Mouse (Mus musculus): ENCODE data around the gene Dusp19. TPM values are rescaled to one million over a fixed set of nuclear protein-coding genes. Genes with fewer than 3 reads are reported as not detected.

Dusp19 gene
- polyA plus RNA-seq, 1 experiment from 2014 or later: 19.0 TPM

DNA sequence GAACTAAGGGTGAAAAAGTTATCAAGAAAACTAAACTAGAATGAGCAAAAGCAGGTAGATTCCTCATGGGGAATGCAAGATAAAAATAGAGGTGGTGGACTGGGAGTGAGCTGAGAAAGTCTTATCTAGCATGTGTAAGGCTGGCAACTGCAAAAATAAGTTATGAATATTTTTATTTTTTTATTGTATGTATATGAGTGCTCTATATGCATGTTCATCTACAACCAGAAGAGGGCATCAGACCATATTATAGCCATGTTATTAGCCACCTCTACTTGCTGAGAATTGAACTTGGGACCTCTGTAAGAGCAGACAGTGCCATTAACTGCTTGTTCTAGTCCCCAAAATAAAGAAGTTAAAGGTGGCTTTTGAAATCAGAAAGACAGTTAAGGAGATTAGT, 44.6 kb downstream of the Dusp19 start:
- Histone ChIP-seq H3K27me3 (no peaks in the 10 kb centered on the region), H3K4me1 (no peaks in the 10 kb centered on the region), H3K27ac (replicated peaks) (no peak overlapping the region), H3K9ac (replicated peaks) (no peak overlapping the region), H3K4me3 (no peak overlapping the region), H3K9me3 (no peaks in the 10 kb centered on the region), H3K4me2 (replicated peaks) (no peak overlapping the region), H3K36me3 (peaks cover 23% of the 10 kb centered on the region)
- ATAC-seq (ENCODE audit: low FRiP score, low read depth): no peak

- 97% methylated on average over 2 of the region's 2 CpGs for WGBS
- no peaks in the 10 kb centered on the region for H3K4me1 ChIP-seq
- H3K4me2 ChIP-seq (replicated peaks): no peak overlapping the region
- no peak for ATAC-seq (ENCODE audit: low FRiP score, low read depth)
- no peak overlapping the region for H3K27ac ChIP-seq (replicated peaks)
- H3K9me3 ChIP-seq: no peaks in the 10 kb centered on the region
- no peak overlapping the region for H3K4me3 ChIP-seq
- H3K9ac ChIP-seq (replicated peaks): no peak overlapping the region
- no peaks in the 10 kb centered on the region for H3K27me3 ChIP-seq
- H3K36me3 ChIP-seq: peaks cover 20% of the 10 kb centered on the region
Observed at GRCm38 (mm10) chr2:80662682-80663081, 45.8 kb downstream of the Dusp19 start.

DNA sequence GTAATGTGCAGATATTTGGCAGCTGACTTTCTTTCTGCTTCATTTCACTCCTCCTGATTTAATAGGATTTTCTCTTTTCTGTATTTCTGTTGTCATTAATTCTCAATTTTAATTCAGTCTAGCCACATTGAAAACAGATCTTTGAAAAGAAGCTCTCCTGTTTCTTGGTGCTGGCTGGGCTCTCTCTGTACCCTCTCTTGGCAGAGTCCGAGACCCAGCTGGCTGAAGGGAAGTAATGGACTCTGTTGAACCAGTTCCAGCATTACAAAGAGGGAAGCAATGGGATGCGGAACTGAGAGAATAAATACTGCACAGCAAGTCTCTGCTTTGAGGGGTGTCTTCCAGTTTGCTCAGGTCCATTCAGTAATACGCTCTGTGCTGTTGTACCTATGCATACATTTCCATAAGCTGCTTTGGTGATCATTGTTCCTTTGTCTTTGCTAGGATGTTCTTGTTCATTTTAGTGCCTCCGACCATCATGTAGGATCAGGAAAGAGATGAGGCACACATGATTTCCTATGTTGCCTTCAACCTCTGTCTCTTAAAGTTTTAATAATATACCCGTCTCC, 50.6 kb downstream of the Dusp19 start:
- no peak overlapping the region for H3K9ac ChIP-seq (replicated peaks)
- no peak overlapping the region for H3K4me2 ChIP-seq (replicated peaks)
- H3K9me3 ChIP-seq: no peaks in the 10 kb centered on the region
- no peaks in the 10 kb centered on the region for H3K27me3 ChIP-seq
- no peak for ATAC-seq (ENCODE audit: low FRiP score, low read depth)
- peaks cover 13% of the 10 kb centered on the region for H3K36me3 ChIP-seq
- WGBS: 92% methylated on average over 5 of the region's 5 CpGs
- H3K4me1 ChIP-seq: no peaks in the 10 kb centered on the region; the same call in 1 of the 2 replicates
- no peak overlapping the region for H3K4me3 ChIP-seq
- H3K27ac ChIP-seq (replicated peaks): no peak overlapping the region

GRCm38 (mm10) chr2:80669868-80670666, 53.2 kb downstream of the Dusp19 start:
- Histone ChIP-seq H3K4me3 (no peak overlapping the region), H3K4me1 (no peaks in the 10 kb centered on the region; the same call in 1 of the 2 replicates), H3K4me2 (replicated peaks) (no peak overlapping the region), H3K27ac (replicated peaks) (no peak overlapping the region), H3K9ac (replicated peaks) (no peak overlapping the region), H3K27me3 (no peaks in the 10 kb centered on the region), H3K36me3 (peaks cover 7% of the 10 kb centered on the region; the same call in 1 of the 2 replicates), H3K9me3 (no peaks in the 10 kb centered on the region)
- no peak for ATAC-seq (ENCODE audit: low FRiP score, low read depth)
- WGBS: 79% methylated on average over 11 of the region's 11 CpGs

DNA sequence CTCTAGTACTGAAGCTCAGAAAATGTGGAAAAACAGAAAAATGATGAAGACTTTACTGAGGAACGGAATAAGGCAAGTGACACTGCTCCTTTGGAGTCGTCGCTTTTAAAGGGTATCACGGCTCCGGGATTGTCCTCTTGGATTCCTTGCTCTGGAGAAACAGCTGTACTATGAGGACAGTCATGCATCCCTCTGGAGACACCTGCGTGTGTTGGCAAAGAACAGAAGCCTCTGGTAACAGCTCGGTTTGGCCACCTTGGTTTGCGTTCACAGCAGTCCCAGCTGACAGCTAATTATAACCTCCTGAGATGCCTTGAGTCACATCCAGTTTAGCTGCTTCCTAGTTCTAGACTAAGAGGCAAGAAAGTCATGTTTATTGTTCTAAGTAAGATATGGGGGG, 62.0 kb downstream of the Dusp19 start:
- Histone ChIP-seq H3K9me3 (no peaks in the 10 kb centered on the region), H3K4me3 (no peak overlapping the region), H3K4me1 (no peaks in the 10 kb centered on the region), H3K27me3 (no peaks in the 10 kb centered on the region), H3K36me3 (no peaks in the 10 kb centered on the region), H3K27ac (replicated peaks) (no peak overlapping the region), H3K4me2 (replicated peaks) (no peak overlapping the region), H3K9ac (replicated peaks) (no peak overlapping the region)
- 88% methylated on average over 8 of the region's 8 CpGs for WGBS
- ATAC-seq (ENCODE audit: low FRiP score, low read depth): no peak

MicroRNA genes within 50 kb of the gene (microRNA counts, 519-probe panel; counts per million panel counts)
- not detected for microRNA mmu-miR-684

Small RNA genes within 50 kb of the gene (microRNA-seq; reads per million reads assigned to microRNA genes)
- gene Mir684-1: not detected

Other genes starting within 250 kb of the Dusp19 start
- gene Frzb, start 169.4 kb upstream of the Dusp19 start, polyA plus RNA-seq (2016; fragmentation: Nextera tagmentation; extraction: Ambion mirVana): 6.1 and 7.8 TPM in 2 replicates
- gene Nckap1, start 35.7 kb upstream of the Dusp19 start, polyA plus RNA-seq (2016; fragmentation: Nextera tagmentation; extraction: Ambion mirVana): 100 and 110 TPM in 2 replicates
- 55.9 and 63.6 TPM in 2 replicates for gene Nup35, start 191 bp downstream of the Dusp19 start, polyA plus RNA-seq (2016; fragmentation: Nextera tagmentation; extraction: Ambion mirVana)